Mouse (Mus musculus) adrenal gland, postnatal 10 days (tissue): ENCODE results near the gene Spib. TPM values are rescaled to one million over a fixed set of nuclear protein-coding genes. Genes with fewer than 3 reads are reported as not detected.
A peak's percentile ranks its signal among the peaks of the same experiment; 100 is the strongest.

ENCODE experiments used
- DNase-seq: peaks from one replicate; pipeline ENCODE4 v3.0.0; 2021; ENCODE audit warnings: mixed read lengths
- total RNA-seq, 2 experiments: library from RNA; stranded (reverse); gene quantifications; 2 replicates each; pipeline ENCODE4 v1.2.3; 2021

The Spib gene
- total RNA-seq, 2 experiments from 2014 or later: 6.5 to 7.3 TPM

GRCm38 (mm10) chr7:44548497-44549087 lies 16.7 kb upstream of the Spib start, which contains the start of gene Pold1:
Gene Pold1 (minus strand): TSS chr7:44548849.
- peak; percentile 100 for DNase-seq

DNA sequence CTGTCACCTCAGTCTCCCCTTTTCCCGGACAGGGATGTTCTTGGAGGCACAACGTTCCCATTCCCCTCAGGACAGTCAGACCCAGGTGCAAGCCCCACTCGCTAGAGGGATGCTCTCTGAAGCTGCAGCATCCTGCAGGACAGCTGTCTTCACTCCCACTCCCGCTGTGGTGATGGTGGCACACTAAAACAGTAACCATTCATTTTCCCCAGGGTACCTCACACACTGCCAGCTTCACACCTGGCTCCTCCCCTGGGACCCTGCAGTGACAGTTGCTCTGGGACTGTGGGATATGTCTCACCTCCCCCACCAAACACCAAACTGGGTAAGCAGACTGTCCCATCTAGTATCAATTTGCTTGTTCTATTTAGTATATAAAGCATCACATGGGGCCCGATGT lies 15.9 kb upstream of the Spib start:
- no peak for DNase-seq

GRCm38 (mm10) chr7:44547041-44547440 lies 15.2 kb upstream of the Spib start:
- DNase-seq: no peak

GRCm38 (mm10) chr7:44546274-44546673 lies 14.4 kb upstream of the Spib start:
- DNase-seq: no peak

- no peak for DNase-seq
These were observed 11.2 kb upstream of the Spib start for GRCm38 (mm10) chr7:44543071-44543470.

DNA sequence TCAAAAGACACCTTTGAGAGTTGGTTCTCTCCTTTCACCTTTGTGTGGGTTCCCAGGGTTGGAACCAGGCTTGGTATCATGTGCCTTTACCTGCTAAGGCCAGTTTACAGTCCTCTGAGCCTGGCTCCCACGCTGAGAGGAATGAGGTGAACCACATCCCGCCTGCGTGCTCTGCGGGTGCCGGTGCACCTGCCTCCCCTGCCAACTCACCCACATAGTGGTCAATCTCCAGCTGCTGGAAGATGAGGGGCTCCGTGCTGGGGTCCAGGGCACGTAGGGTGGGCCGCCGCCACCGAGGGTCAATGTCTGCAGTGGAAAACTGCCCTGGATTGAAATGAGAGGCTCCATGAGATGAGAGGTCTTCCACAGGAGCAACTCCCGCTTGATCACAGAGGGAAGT lies 10.7 kb upstream of the Spib start:
- no peak for DNase-seq

GRCm38 (mm10) chr7:44538756-44539624 lies 7.1 kb upstream of the Spib start:
- no peak for DNase-seq

DNA sequence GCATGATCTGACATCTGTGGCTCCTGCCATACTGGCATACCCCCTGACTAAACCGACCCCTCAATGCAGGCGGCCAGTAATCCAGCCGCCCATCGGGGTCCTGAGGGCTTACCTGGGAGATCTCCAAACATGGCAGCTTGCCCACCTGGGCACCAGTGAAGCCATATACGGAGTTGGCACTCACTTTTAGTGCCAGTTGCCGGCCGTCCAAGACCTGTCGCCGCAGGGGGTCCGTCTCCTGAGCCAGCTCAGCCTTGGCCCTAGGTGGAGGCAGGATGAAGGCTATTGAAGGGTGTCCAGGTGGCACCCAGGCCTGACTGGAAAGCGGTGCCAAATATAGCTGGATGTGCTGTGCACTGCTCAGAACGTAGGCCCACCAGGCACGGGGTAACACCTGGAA lies 5.6 kb upstream of the Spib start:
- DNase-seq: no peak

DNA sequence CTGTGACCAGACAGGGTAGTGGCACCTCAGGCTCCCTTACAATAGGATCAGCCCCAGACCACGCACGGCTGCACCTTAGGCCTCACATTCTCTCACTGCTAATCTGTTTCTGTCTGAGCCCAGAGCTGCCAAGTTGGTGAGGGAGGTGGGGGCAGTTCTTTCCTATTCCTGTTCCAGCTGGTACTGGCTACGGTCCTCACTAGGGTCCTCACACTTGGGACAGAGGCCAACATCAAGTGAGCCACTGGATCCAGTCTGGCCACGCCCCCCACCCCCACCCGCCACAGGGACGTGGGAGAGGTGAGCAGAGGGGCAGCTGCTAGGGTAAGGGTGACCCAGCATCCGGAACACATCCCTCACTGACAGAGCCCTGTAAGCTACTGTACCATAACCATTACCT lies 5.1 kb upstream of the Spib start:
- DNase-seq: no peak

DNA sequence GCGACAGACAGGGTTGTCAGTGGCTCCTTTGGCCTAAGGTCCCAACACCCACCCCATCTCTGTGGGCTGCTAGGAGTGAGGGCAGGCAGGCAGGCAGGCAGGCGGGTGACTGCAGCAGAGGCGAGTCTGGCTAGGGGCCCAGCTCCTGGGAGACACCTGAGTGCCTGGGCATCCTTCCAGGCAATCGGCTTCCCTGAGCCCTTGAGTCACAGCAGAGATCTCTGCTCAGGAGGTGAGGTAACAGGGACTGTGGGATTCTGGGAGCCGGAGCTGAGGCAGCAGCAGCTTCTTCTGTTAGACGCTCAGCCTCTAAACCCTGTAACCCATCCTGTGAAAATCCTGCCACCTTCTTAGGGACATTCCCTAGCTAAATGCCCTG lies 4.7 kb upstream of the Spib start:
- DNase-seq: no peak

DNA sequence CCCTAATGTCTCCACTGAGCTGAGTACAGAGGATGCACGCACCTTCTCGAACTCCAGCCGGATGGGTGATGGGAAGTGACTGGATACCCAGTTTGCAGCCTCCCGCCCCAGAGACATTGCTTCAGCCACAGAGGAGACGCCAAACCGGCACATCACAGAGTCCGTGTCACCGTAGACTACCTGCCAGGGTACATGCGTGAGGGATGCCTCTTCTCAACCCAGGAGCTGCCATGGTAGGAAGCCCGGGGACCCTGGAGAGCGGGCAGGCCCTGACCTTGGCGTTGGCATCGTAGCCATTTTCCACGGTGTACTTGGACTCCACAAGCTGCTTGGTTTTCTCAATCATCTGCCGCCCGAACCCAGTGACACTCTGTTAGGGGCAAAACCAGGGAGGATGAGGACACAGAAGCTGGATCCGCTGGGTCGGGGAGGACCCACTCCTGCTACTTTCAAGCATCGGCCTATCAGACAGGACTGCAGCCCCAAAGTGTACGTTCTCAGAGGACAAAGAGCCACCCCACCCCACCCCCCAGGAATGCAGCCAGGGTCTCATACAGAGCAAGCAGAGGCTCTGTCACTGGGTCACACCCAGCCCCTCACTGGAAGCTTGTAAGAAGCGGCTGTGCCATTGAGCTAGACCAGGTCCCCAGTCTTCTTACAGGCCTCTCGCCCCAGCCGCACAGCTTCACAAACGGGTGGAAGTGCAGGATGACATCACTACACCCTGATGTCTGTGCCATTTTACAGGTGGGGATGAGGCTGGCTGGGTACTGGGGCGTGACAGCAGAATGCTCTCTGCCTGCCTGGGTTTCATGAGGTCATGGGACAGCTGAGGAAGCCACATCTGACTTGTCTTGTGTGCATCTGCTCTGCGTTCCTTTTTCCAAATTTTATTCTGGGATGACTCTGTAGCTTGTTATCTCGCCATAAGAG lies 4.1 kb upstream of the Spib start:
- no peak for DNase-seq

- DNase-seq: no peak
These were observed 3.0 kb upstream of the Spib start for GRCm38 (mm10) chr7:44534656-44535441.

- DNase-seq: no peak
These were observed 2.4 kb upstream of the Spib start for GRCm38 (mm10) chr7:44534242-44534641.

DNA sequence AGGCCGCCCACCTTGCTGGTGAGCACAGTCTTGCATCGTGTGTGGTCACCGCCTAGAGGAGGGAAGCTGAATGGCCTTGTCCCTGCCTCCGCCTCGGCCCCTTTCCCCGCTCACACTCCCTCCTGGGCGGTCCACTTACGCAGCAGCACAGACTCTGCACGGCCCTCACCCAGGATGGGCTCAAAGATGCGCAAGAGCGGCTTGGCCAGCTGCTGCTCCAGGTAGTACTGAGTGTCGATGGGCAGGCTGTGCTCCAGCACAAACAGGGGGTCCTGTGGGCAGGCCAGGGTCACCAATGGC lies 1.8 kb upstream of the Spib start:
- no peak for DNase-seq

DNA sequence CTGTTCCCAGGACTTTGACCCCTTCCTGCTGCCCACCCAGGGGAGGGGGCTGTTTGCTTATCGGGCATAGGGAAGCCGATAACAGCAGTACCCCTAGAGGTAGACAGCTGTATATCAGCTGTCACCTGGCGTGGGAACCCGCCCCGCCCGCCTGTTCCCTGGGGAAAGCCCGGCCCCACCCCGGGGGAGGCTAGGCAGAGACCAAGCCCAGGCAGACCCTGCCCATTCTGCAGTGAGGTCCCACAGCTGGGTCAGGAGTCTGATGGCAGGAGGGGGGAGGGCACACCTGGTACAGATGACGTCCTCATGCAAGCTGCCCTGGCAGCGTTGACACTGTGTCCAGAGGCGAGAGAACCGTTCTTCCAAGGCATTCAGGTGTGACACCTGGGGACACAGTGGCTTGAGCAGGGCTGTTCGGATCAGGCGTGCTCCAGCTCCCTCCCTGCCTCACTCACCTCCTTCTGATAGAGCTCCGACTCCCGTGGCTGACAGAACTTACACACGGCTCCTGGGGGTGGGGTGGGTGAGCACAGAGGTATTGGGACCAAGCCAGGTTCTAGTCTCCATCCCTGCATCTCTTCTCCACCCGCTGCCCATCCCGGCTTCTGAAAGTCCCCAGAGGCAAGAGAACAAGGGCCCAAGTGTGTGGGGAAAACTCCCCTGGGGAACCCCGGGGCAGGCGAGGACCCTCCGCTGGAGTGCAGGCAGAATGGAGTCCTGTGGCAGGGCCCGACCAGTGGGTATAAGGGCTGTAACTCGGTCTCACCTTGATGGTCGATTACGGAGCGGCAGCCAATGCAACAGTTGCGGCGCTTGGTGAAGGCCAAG lies 1.3 kb upstream of the Spib start:
- no peak for DNase-seq

DNA sequence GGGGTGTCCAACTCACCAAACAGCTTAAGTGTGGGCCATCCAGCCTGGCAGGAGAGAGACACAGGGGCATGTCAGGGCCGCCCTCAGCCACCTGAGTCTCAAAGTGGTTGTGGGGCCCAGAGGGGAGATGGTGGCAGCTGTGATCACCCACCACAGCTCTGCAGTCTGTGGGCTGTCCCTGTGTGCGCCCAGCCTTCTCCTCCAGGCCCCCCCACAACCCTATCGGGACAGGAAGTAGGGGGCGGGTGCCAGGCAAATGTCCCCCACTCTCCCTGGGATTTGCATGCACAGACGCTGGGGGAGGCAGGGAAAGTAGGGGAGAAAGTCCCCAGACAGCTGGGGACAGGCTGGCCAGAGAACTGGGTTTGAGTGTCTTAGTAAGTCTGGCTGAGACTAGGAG lies 664 bp downstream of the Spib start:
- no peak for DNase-seq

- no peak for DNase-seq
These were observed 1.4 kb downstream of the Spib start for GRCm38 (mm10) chr7:44530507-44530906.

DNA sequence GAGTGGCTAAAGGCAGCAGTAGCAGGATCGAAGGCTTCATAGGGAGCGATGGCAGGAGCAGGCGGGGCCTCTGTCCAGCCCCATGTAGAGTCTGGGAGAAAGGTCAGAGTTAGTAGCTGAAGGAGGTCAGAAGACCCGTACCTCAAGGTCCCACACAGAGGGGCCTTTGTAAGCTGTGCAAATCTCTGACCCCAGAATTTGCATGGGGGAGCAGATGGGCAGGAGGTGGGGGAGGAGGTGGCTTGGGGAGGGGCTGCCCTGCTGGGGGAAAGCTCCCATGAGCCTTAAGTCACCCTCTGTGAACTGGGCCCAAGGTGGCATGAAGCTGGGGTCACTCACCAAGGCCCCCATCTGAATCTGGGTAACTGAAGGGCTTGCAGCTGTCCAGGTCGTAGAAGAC lies 2.4 kb downstream of the Spib start:
- DNase-seq: no peak

- peak; percentile 83 for DNase-seq
These were observed 4.1 kb downstream of the Spib start for GRCm38 (mm10) chr7:44527483-44528398.
